Mouse (Mus musculus) mature B cell (primary cell): Measurements from ENCODE around the gene Adm2.

Experiments
- in situ Hi-C: fragments of 300-500 bp; cut with MboI; formaldehyde crosslinking; loops from 2 replicates; pipeline ENCODE4 v1.14.3; 2019

The Adm2 gene

DNA sequence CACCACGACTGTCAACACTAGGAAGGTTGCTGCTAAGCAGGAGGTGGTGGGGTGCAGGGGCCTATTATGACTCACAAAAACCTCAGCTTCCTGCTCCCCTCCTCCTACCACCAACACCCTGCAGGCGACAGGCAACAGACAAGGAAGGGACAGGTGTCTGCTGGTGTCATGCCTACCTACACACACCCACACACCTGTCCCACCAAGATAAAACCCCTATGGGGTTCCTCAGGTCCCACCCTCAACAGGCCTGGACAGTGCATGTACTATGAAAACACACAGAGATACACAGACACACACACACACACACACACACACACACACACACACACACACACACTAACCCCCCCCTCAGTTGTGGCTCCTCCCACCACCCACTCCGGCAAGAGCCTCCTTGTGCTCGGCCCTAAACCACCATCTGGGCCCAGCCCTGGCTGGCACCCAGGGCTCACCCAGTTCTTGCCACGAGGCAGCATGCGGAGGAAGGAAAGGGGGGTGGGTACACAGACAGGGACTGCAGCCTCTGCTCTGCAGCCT lies 12.5 kb upstream of the Adm2 start:
- in situ Hi-C loops = no loop called here

DNA sequence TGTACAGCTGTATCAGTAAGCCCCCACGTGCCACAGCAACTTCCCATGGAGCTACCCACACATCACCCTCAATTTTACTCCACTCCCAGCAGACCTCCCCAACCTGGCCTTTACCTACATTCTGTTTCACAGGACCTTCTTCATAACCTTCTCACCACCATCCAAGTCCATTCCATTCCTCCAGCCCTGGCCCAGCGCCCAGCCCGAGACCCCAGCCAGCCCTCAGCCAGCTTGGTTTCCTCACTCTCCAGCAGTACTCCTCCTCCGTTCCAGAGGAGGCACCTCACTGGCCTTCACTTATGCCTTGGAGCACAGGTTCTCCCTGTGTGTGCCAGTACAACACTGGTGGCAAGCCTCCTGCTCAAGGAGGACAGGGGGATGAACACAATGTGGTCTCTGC lies 9.2 kb upstream of the Adm2 start:
- in situ Hi-C loops = no loop called here

DNA sequence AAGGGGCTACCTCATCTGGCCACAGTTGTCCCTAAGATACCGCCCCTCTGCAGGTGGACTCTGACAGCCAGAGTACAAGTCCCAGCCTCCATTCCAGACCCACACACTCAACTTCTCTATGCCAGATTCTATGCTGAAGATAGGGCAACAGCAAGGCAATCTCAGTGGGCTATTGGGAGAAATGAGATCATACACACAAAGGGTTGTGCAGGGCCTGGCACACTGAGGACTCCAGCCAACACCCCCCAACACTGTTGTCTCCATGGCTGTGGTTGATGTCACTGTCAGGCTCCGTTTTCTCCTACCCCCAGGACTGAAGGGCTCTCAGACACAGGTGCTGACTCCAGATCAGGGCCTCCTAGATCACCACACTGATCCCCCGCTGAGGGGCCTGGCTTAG lies 8.4 kb upstream of the Adm2 start:
- in situ Hi-C loops = no loop called here

DNA sequence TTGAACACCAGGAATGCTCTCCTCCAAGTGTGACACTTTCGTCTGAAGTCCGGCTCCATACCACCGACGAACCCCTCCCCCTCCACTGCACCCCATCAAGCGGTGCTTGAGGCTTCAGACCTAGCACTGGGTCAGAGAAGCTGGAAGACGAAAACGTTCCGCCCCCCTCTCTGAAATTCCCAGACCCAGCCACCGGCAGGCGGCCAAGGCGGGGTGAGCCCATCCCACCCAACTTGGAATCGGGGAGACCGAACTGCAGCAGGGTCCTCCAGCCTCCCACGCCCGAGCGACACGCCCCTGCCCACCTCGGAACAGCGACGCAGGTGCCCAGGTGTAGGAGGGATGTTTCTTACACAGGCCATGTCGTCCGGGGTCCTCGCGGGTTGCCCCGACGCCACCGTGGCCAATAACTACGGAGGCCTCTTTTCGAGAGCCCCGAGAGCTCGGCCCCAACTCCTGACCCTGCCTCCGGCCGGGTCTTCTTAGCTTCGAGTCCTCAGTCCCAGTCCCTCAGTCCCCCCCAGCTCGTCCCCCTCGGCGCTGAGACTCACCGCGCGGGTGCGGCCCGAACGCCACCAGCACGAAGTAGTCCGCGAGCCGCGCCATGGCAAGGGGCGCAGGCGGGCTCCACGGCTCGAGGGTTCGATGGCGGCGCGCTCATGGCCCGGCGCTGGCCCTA lies 7.9 kb upstream of the Adm2 start:
- in situ Hi-C loops = no loop called here

DNA sequence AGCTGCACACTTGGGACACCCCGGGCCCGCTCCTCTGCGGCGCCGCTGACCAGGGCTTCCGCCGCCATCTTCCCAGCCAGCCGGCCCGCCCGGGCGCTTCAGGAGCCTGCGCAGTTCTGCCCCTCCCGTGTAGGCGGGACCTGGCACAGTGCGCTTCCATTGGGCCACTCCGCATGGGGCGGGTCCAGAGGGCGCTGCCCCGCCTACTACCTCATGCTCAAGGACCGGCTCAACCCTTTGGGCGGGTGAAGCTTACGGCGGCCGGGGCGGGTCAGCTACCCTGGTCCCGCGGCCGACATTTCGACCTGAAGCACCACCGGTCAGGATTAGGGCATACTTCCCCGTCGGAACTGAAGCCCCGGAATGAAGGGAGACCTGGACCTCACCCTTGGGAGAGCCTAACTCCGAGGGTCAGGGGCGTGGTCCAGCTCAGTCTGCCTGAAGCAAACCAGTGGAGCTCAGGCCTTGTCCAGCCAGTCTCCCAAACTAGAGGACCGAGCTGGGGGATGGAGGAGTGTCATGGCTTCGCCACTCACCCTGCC lies 7.3 kb upstream of the Adm2 start, which contains the start of gene Sbf1:
Gene Sbf1 (minus strand): TSS at position 122 of the 542 bp plus-strand sequence.
- in situ Hi-C loops = no loop called here

DNA sequence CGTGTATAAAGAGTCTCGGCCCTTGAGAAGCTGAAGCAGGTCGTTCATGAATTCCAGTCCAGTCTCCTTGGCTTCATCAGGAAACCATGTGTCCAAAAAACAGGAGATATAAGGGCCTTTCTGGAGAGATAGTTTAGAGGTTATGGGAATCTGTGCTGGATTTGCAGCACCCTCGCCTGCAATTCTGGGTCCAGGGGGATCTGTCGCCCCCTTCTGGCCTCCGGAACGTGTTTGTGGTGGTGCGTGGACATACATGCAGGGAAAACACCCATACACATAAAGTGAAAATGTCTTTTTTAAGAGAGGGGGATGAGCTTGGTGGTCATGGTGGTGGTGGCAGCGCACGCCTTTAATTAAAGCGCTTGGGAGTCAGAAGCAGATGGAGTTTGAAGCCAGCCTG lies 6.4 kb upstream of the Adm2 start:
- in situ Hi-C loops = no loop called here

DNA sequence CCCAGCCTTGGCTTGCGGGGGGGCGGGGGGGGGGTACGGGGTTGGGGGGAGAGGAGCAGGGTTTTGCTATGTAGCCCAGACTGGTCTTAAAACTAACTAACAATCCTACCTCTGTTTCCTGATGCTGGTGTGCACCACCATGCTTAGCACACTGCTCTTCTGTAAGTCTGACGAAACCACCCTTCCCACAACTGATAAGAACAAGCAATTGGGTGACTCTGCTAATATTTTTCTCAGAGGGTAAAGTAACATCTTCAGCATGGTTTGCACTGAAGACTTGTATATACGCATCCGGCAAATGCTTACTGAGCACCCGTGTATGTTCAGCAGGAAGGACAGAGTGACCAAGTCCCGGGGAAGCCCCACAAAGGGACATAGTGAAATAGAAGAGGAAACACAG lies 1.3 kb upstream of the Adm2 start:
- in situ Hi-C loops = no loop called here

DNA sequence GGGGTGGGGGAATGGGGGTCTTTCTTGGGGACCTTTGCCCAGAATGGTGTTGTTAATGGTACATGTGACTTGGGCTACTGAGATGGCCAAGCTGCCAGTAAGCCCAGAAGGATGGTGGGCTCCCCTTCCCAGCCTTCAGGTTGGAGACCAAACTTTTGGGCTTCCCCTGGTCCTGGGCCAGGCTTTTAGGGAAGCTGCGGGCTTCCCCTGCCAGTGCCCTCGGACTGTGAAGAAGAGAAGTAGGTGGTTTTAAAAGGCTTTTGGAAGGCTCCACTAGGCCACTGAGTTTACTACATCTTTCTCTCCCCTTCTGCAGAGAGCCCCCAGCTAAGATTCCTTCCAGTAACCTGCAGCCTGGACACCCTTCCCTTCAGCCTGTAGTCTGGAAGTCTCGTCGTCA lies 1.1 kb downstream of the Adm2 start:
- in situ Hi-C loops = no loop called here

DNA sequence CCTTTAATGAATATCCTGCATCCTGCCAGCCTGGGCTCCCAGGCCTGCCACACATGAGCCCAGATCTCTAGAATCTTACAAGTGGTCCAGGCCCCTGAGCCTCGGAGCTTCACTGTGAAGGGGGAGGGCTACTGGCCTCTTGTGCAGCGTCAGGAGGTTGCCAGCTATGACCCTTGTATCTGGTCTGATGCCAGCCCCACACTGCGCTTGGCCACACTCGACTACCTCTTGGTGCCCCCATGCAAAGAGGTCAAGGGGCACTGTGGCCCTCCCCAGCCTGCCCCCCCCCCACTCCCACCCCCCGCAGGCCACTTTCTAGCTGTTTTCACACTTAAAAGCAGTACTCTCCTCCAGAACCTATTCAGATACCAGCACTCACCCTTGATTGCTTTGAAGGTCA lies 3.9 kb downstream of the Adm2 start:
- in situ Hi-C loops = no loop called here

DNA sequence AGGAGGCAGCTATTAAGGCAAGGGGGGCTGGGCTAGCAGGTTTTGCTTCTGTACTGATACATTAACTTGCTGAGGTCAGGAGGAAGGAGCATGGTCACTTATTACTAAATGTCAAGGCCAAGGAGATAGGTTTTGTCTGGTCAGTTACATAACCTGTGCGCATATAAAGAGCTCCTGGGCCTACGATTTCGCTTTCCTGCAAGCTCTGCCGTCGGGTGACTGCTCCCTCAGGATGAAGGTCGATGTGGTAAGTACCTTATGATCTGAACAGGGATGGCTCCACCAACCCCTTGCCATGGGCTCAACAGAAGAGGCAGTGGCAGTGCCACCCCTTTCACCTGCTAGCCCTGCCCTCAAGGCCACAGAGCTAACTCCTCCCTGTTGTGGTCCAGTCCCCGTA lies 11.8 kb downstream of the Adm2 start, which contains the start of gene Miox:
Gene Miox (plus strand): TSS at position 128 of the 400 bp plus-strand sequence.
- in situ Hi-C loops = no loop called here

DNA sequence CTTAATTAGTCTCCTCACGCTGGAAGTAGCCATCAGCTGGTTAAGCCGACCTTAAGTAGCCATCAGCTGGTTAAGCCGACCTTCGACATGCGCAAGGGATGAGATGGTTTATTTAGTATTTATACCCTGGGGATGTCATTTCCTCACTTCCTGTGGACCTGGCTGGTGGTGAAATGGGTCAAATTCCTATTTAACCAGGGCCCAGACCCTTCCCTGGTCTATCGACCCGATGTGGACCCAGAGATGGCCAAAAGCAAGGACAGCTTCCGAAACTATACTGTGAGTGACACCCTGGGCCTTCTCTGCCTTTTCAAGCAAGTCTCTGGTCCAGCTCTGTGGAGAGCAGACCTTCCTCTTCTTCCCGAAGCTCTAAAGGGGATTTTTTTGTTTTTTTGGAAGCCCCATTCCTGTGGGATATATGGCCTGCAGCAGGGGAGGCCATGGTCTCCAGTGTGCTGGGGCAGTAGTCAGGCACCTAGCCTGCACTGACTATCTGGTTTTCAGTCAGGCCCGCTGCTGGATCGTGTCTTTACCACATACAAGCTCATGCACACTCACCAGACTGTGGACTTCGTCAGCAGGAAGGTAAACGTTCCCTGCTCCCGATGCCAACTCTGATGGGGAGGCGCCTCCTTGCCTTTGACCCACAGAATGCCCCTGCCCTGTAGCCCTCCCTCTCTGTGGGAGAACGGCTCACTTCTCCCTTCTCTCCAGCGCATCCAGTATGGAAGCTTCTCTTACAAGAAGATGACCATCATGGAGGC lies 12.4 kb downstream of the Adm2 start:
- in situ Hi-C loops = no loop called here

DNA sequence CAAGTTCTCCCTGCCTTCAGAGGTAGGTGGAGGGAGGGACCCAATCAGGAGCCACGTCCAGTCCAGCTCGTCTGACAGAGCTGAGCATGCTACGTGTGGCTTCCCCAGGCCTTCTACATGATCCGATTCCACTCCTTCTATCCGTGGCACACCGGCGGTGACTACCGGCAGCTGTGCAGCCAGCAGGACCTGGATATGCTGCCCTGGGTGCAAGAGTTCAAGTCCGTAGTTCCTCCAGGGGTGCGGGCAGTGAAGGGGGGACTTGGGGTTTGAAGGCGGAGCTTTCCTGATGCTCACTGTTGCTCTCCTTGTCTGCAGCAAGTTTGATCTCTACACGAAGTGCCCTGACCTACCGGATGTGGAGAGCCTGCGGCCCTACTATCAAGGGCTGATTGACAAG lies 13.9 kb downstream of the Adm2 start:
- in situ Hi-C loops = no loop called here

DNA sequence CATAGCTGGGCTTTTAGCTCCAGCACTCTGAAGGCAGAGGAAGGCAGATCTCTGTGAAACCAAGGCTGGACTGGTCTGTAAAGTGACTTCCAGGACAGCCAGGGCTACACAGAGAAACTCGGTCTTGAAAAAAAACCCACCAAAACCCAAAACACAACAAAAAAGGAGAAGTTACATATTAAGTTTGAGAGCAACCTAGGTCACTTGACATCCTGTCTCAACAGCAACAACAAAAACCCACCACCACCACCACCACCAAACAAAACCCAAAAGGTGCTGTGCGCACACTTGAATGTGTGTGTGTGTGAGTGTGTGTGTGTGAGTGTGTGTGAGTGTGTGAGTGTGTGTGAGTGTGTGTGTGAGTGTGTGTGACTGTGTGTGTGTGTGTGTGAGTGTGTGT lies 17.2 kb downstream of the Adm2 start:
- in situ Hi-C loops = no loop called here

DNA sequence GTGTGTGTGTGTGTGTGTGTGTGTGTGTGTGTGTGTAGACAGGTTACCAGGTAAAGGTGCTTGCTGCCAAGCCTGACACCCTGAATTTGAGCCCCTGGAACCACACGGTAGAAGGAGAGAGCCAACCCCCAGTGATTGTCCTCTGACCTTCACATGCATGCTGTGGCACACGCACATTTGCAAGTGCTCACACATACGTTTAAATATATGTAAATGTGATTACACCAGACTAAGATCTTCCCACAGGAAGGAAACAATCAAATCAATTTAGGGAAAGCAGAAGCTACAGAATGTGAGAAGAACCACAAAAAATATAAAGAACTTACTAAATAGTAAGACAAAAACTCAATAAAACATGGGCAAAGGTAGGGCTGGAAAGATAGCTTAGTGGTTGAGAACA lies 17.6 kb downstream of the Adm2 start:
- in situ Hi-C loops = no loop called here

DNA sequence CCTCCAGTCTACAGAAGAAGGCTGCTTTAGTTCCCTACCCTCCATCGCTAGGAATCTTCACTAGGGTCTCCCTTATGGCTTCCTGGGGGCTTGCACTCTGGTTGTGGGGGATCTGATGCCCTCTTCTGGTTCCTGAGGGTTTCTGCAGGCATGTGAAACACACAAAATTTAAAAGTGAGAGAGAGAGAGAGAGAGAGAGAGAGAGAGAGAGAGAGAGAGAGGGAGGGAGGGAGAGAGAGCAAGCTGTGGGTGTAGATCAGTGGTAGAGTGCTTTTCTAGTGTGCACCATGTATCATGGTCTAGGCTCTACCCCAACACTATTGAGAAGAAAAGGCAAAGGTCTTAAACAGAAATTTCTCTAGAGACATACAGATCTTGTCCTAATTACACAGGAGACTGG lies 19.2 kb downstream of the Adm2 start:
- in situ Hi-C loops = no loop called here

DNA sequence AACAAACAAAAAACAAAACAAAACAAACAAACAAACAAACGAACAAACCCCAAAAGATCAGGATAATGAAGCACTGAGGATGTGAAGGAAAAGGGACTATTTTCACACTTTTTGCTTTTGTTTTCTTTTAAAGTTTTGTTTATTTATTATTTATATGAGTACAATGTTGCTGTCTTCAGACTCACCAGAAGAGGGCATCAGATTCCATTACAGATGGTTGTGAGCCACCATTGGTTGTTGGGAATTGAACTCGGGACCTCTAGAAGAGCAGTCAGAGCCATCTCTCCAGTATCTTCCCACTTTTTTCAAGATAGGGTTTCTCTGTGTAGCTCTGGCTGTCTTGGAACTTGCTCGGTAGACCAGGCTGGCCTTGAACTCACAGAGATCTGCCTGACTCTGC lies 20.8 kb downstream of the Adm2 start:
- in situ Hi-C loops = no loop called here

DNA sequence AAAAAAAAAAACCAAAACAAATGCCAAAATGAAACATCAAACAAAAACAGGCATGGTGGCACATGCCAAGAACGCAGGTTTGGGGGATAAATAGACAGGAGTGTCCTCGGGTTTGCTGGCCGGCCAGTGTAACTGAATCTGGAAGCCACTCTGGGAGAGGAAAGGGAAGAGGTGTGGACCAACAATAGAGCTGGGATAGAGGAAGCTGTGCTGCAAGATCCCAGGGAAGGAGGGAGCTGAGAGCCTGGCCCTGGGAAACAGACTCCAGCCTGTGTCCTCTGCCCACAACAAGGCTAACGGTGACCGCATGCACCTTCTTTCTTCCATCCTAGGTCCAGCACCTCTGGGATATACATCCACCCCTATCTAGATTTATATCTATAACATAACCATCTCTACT lies 27.9 kb downstream of the Adm2 start:
- in situ Hi-C loops = no loop called here

DNA sequence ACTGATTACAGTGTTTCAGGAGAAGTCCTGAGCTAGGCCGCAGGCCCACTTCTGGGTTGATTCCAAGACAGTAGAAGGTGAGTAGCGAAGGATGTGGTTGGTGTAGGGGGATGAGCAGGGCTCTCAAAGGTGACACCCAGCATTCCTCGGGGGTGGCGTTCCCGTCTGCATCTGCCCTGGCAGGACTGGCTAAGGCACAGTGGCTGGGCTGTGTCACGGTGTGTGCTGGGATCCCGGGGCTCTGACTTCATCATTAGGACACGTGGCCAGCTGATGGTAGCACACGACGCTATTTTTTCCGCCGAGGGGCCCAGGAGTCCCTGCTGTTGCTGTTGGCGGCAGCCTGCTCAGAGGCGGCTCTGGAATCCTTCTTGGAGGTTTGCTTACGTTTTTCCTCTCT lies 28.8 kb downstream of the Adm2 start:
- in situ Hi-C loops = no loop called here

DNA sequence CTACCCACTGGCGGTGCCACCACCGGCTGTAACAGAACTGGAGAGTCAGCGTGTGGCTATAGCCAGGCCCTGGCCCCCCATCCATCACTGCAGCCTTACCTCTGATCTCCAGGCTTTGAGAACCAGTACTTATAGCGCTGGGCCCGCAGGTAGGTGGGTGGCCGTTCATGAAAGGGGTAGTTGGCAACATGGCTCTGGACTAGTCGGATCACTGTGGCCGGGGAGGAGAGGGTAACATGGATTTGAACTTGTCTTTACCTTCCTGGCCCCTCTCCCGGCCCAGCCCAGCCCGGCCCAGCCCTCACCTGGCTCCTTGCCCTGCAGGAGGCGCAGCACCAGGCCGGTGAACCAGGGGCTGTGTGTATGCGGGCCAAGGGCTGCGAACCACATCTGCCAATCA lies 29.5 kb downstream of the Adm2 start:
- in situ Hi-C loops = no loop called here

DNA sequence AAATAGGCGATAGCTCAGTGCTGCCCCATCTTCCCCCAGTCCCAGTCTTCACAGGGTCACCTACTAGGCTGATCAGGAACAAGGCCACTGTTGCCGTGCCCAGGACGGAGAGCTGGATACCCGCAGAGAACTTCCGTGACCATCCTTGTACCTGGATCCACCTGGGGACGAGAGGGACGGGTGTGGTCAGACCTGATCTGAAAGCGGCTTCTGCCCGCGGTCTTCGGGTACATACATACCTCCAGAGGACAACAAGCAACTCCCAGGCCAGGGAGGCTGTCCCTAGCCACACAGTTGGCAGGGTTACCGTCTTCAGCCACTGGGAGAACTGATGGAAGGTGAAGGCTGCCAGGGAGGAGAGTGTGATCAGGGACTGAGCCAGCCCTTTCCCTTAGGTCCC lies 30.3 kb downstream of the Adm2 start:
- in situ Hi-C loops = no loop called here

DNA sequence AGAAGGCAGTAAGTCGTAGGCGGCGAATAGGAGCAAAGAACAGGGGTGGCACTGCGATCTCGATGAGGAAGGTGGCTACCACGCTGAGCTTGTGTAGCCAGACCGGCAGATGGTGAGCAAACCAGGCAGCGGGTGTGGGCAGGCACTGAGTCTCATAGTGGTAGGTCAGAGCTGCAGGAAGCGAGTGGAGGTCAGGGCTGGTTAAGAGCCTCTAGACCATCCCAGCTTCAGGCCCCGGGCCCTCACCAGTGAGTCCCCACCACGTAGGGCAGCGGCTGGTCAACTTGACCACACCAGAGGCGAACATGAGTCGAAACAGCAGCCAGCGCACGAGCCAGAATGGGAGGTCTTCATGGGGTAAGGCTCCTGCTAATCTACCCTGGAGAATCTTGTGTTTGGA lies 31.3 kb downstream of the Adm2 start:
- in situ Hi-C loops = no loop called here

DNA sequence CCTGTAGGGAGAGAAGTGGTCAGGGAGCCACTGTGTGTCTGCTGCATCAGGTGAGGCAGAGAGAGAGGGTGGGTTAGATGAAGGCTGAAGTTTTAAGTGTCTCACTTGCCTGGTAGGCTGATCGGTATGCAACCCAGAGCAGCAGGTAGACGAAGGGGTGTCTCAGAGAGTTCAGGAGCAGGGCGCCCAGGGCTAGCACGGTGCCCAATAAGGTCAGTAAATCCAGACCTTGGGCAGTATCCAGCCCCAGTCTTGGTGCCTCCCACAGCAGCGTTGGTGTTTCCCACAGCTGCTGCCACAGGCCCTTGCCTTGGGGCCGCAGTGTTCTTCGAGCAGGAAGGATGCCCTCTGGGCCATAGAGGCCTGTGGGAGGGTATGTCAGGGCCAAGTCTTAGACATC lies 31.9 kb downstream of the Adm2 start:
- in situ Hi-C loops = no loop called here
